Mouse (Mus musculus): ENCODE measurements around the gene Irs1.

Gene Irs1

DNA sequence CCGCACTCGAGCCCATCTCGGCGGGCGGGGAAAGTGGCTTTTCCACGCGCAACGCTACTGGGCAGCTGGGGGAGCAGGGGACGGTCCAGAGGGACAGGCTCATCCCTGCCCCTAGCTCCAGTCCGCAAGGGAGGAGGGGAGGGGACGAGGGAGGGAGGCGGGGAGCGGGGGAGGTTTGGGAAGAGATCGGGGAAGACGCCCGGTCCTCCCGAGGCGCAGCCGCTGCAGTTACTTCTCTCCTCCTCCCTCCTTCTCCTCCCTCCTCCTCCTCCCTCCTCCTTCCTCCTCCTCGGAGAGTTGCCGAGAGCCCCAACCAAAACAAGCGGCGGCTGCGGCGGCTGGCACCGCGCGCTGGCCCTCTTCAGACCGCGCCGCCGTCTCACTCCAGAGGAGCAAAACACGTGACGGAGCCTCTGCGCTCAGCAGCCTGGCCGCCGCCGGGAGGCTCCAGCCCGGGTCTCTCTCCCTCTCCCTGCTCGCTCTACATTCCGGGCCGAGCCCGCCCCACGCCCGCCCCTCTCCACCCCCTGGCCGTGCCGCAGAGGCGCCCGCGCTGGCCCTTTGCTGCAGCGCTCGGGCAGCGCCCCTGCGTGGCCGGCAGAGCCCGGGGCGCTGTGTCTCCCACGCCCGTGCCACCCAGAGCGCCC, at the start of gene Irs1:
Gene Irs1, minus strand, starts transcription at position 266 of the 647 bp plus-strand sequence.
- peak; percentile 92 for DNase-seq

GRCm38 (mm10) chr1:82334506-82334905, 43.3 kb upstream of the Irs1 start:
- DNase-seq, result no peak

DNA sequence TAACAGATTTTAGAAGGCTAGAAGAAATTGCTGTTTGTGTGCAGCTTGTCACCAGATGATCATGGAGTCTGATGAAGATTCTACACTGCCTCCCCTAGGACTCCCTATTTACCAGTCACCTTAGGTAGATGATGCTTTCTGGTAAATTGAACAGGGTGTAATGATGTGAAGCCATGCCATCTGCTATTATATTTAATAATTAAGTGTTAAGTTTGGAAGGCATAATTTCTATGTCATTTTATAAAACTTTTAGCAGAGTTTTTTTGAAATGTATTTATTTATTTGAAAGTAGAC, 38.7 kb upstream of the Irs1 start:
- DNase-seq, result no peak

DNA sequence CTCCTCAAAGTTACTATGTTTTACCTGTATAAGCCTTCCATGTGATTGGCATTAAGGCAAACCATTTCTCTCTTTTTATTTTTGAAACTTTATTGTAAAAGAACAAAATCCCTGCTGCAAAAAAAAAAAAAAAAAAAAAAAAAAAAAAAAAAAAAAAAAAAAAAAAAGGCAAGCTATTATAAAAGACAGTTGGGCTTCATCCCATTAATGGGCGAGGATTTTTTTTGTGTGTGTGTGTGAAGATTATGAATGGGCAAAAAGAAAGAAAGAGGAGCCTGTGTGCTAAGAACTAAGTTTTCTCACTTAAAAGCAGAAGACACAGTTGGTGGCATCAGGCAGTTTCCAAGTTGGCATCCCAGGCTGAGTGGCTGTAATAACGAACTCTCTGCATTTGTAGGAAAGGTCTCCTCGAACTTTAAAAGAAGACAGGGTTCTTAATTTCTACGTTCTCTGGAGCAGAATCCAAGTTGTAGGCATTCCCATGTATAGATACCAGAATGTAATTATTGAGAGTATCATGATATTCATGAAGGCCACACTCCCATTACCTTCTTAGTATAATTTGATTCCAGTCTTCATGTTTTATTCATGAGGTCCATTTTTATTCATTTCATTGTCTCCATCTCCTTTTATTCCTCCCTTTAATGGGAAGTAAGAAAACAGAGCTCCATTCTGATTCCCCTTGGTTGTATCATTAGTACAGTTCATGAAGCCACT, 38.2 kb upstream of the Irs1 start:
- DNase-seq, result no peak

GRCm38 (mm10) chr1:82328033-82328775, 37.0 kb upstream of the Irs1 start:
- DNase-seq, result no peak

GRCm38 (mm10) chr1:82326120-82326519, 34.9 kb upstream of the Irs1 start:
- no peak for DNase-seq

- DNase-seq, result no peak
These were observed 33.0 kb upstream of the Irs1 start for GRCm38 (mm10) chr1:82324131-82324785.

DNA sequence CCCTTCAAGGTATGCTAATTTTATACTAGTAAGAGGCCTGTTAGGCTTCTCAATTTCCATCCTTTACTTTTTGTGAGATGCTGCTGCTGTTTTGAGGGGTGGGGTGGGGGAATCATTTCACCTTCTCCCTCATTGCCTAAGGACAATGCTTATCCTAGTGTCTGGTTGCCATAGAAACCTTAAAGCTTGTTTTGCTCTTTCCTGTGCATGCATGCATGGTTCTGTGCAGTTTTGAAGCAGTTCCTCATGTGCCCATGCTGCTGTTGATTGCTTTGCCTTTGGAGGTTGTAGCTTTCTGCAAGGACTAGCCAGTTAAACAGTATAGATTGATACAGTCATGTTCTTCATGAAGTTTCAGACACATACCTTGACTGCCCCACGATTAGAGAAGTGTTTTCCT, 30.2 kb upstream of the Irs1 start:
- DNase-seq, result no peak

DNA sequence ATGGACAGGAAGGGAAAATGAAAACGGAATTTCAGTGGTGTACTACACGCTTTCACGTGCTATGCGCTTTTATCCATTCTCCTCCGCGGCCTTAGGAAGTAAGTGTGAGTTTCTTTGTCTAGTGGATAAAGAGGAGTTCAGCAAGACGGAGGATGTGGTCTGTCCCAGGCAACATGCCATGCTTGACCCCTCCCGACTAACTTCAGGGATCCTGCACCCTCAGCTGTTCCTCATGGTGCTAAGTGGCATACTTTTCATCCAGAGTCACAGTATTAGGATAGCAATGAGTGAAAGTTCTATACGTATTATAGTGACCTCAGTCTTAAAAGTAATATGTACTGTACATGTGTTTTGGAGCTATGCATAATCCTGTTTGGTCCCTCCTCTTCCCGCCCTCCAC, 29.6 kb upstream of the Irs1 start:
- no peak for DNase-seq

DNA sequence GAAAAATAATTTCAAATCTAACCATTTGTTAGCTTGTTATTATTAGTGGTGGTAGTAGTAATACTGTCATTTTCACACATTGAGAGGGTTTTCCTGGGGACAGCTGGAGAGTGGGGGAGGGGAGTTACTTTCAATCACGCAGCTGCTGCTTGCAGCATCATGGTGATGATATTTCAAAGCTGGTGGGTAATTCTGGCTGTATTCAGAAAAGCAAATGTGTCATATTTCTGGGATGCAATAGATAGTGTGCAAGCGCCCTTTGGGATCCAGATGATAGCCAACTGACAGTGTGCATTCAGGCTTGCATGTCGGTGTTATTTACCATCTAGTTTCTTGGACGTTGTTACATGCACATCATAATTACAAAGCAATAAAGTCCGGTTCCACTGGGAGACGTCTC, 29.2 kb upstream of the Irs1 start:
- peak; percentile 25 for DNase-seq

GRCm38 (mm10) chr1:82316746-82317126, 25.5 kb upstream of the Irs1 start:
- peak; percentile 55 for DNase-seq

DNA sequence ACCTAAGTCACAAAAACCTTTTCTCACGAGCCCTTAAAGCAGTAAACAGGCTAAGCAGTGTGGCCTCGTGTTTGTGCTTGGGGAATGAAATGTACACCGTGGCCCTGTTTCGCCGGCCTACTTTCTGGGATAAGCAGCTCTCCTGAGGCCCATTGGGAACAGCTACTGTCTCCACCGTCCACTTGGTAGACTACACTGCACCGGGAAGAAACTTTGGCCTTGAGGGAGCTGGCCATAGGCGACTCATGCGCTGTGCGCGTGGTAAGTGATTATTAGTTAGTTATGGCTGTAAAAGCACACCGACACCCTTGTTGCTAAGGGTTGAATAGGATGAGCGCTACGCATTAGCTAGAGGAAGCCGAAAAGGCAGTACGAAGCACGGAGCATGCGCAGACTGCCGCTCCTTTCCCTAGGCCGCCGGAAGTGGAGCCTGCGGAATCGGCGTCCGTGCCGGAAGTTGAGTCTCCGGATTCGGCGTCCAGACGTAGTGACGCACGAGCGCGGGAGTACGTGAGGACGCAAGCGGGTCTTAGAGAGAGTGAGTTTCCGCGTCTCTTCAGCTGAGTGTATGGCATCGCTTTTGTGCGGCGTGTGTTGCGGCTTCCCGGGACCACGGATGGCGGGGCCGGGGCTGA, 25.0 kb upstream of the Irs1 start, which contains the start of gene Rhbdd1:
Gene Rhbdd1, plus strand, starts transcription at position 342 of the 635 bp plus-strand sequence.
- peak; percentile 98 for DNase-seq

DNA sequence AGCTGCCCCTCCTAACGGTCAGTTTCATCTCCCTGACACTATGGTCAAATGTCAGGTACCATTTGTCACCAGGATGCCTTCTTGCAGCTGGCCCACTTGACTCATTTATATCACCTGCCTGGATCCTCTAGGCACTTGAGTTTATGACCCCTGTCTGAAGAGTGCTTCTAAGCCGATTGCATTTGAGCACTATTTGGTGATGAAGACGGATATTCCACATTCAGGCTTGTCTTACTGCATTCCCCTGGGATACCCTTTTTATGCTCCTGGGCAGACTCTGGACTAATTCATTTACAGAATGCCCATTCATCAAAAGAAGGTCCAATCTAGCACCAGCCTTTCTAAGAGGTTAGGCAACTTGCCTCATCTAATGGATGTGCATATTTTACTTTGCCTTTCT, 13.3 kb upstream of the Irs1 start:
- no peak for DNase-seq

DNA sequence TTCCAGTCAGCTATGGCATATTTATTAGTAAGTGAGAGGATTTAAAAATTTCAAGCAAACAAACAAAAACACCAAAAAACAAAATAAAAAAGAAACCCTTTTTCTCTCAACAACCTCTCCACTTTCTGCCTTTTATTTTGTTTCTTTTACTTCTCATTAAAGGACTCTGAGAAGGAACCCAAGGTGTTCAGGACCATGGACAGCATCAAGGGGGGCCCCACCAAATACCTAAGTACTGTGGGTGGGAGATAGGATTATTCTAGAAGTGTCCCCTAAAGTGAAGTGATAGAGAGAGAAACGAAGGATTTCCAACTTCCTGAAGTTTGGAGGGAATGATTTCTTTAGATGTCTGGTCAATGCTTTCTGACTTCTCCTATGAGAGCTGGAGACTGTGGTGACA, 7.4 kb upstream of the Irs1 start:
- no peak for DNase-seq

DNA sequence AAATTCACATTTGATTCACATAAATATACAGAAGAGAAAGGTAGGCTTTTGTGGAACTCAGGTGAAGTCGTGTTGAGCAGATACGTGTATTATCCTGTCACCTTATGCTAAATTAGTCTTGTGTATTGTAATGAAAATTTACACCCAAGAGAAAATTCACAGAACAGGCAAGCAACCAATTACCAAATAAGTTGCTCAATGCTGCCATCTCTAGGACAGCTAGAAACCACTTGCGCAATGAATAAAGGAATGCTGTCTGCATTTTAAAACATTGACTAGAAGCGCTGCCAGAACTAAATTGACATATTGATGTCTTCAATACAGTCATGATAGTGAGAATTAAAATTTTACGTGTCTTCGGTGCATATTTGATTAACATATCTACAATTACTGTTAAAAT, 2.9 kb upstream of the Irs1 start:
- peak; percentile 64 for DNase-seq

GRCm38 (mm10) chr1:82292771-82293170, 1.6 kb upstream of the Irs1 start:
- DNase-seq, result peak; percentile 65

GRCm38 (mm10) chr1:82291930-82292712, 905 bp upstream of the Irs1 start:
- DNase-seq, result no peak

GRCm38 (mm10) chr1:82290723-82291150, 479 bp downstream of the Irs1 start:
- peak; percentile 89 for DNase-seq

- DNase-seq, result peak; percentile 42
These were observed 1.1 kb downstream of the Irs1 start for GRCm38 (mm10) chr1:82289990-82290681.

- peak; percentile 52 for DNase-seq
These were observed 1.9 kb downstream of the Irs1 start for GRCm38 (mm10) chr1:82289116-82289989.

Measured in lung, postnatal 10 days (tissue).